Mouse (Mus musculus) bone marrow macrophage, adult 2 months (primary cell): ENCODE measurements around the gene Usp24.

ENCODE experiments used
- CTCF ChIP-seq: IDR thresholded peaks from 2 replicates; pipeline ENCODE4 v1.5.1; 2012; ENCODE audit warnings: low read depth, mild to moderate bottlenecking, low read length, moderate library complexity
- POLR2A ChIP-seq: IDR thresholded peaks from 2 replicates; pipeline ENCODE4 v1.6.1; 2012; ENCODE audit warnings: mild to moderate bottlenecking, low read depth, low read length, borderline replicate concordance

GRCm38 (mm10) chr4:106314291-106314690 lies 1.7 kb upstream of the Usp24 start:
- TF ChIP-seq POLR2A (no peak), CTCF (no peak)
